Mouse (Mus musculus): ENCODE results near the gene Opa1. TPM values are rescaled to one million over a fixed set of nuclear protein-coding genes. Genes with fewer than 3 reads are reported as not detected.

Gene Opa1
- polyA plus RNA-seq, 1 experiment from 2014 or later, result 55.7 TPM

GRCm38 (mm10) chr16:29560869-29561268 is 18.3 kb upstream of the Opa1 start:
- DNase-seq (ENCODE audit: low spot score) (peak; percentile 25), ATAC-seq (ENCODE audit: insufficient read depth, low FRiP score, low TSS enrichment) (no peak)
- Histone ChIP-seq H3K9ac (ENCODE audit: low read length) (no peak overlapping the region), H3K36me3 (ENCODE audit: control insufficient read depth, insufficient read depth, low read length) (no peaks in the 10 kb centered on the region), H3K4me3 (ENCODE audit: low read depth, low read length) (no peak overlapping the region), H3K4me2 (ENCODE audit: low read depth) (no peak overlapping the region), H3K9me3 (ENCODE audit: control insufficient read depth, low read length) (no peaks in the 10 kb centered on the region), H3K4me1 (ENCODE audit: control insufficient read depth, insufficient read depth, low read length) (no peaks in the 10 kb centered on the region), H3K27me3 (ENCODE audit: control insufficient read depth, insufficient read depth, low read length) (no peaks in the 10 kb centered on the region), H3K27ac (ENCODE audit: low read depth, low read length) (no peak overlapping the region)
- 11% methylated on average over 7 of the region's 7 CpGs for WGBS

- H3K9ac ChIP-seq (ENCODE audit: low read length), result no peak overlapping the region
- no peak overlapping the region for H3K4me2 ChIP-seq (ENCODE audit: low read depth)
- no peaks in the 10 kb centered on the region for H3K9me3 ChIP-seq (ENCODE audit: control insufficient read depth, low read length)
- no peak for DNase-seq (ENCODE audit: low spot score)
- no peak overlapping the region for H3K4me3 ChIP-seq (ENCODE audit: low read depth, low read length)
- no peaks in the 10 kb centered on the region for H3K36me3 ChIP-seq (ENCODE audit: control insufficient read depth, insufficient read depth, low read length)
- H3K27me3 ChIP-seq (ENCODE audit: control insufficient read depth, insufficient read depth, low read length), result no peaks in the 10 kb centered on the region
- H3K27ac ChIP-seq (ENCODE audit: low read depth, low read length), result no peak overlapping the region
- no peak for ATAC-seq (ENCODE audit: insufficient read depth, low FRiP score, low TSS enrichment)
- WGBS, result 78% methylated on average over 4 of the region's 4 CpGs
- no peaks in the 10 kb centered on the region for H3K4me1 ChIP-seq (ENCODE audit: control insufficient read depth, insufficient read depth, low read length)
These were observed 5.1 kb upstream of the Opa1 start for GRCm38 (mm10) chr16:29574013-29574412.

GRCm38 (mm10) chr16:29575620-29576019 is 3.5 kb upstream of the Opa1 start:
- no peaks in the 10 kb centered on the region for H3K36me3 ChIP-seq (ENCODE audit: control insufficient read depth, insufficient read depth, low read length)
- ATAC-seq (ENCODE audit: insufficient read depth, low FRiP score, low TSS enrichment) (no peak), DNase-seq (ENCODE audit: low spot score) (peak; percentile 36)
- no peaks in the 10 kb centered on the region for H3K9me3 ChIP-seq (ENCODE audit: control insufficient read depth, low read length)
- no peak overlapping the region for H3K4me2 ChIP-seq (ENCODE audit: low read depth)
- H3K27ac ChIP-seq (ENCODE audit: low read depth, low read length), result no peak overlapping the region
- peaks cover 5% of the 10 kb centered on the region; the same call in 1 of the 2 replicates for H3K4me1 ChIP-seq (ENCODE audit: control insufficient read depth, insufficient read depth, low read length)
- H3K4me3 ChIP-seq (ENCODE audit: low read depth, low read length), result no peak overlapping the region
- no peak overlapping the region for H3K9ac ChIP-seq (ENCODE audit: low read length)
- no peaks in the 10 kb centered on the region for H3K27me3 ChIP-seq (ENCODE audit: control insufficient read depth, insufficient read depth, low read length)
- 13% methylated on average over 5 of the region's 5 CpGs for WGBS

- Histone ChIP-seq H3K4me1 (ENCODE audit: control insufficient read depth, insufficient read depth, low read length) (peaks cover 5% of the 10 kb centered on the region; the same call in 1 of the 2 replicates), H3K4me2 (ENCODE audit: low read depth) (peak overlapping the region; percentile 95), H3K27me3 (ENCODE audit: control insufficient read depth, insufficient read depth, low read length) (no peaks in the 10 kb centered on the region), H3K9ac (ENCODE audit: low read length) (peak overlapping the region; percentile 96), H3K27ac (ENCODE audit: low read depth, low read length) (no peak overlapping the region), H3K9me3 (ENCODE audit: control insufficient read depth, low read length) (no peaks in the 10 kb centered on the region), H3K36me3 (ENCODE audit: control insufficient read depth, insufficient read depth, low read length) (no peaks in the 10 kb centered on the region), H3K4me3 (ENCODE audit: low read depth, low read length) (peak overlapping the region; percentile 92)
- DNase-seq (ENCODE audit: low spot score), result no peak
- 8% methylated on average over 12 of the region's 12 CpGs for WGBS
- ATAC-seq (ENCODE audit: insufficient read depth, low FRiP score, low TSS enrichment), result no peak; the same call in 1 of the 2 replicates
These were observed 648 bp downstream of the Opa1 start for GRCm38 (mm10) chr16:29579787-29580176.

GRCm38 (mm10) chr16:29592171-29592570 is 13.0 kb downstream of the Opa1 start:
- Histone ChIP-seq H3K36me3 (ENCODE audit: control insufficient read depth, insufficient read depth, low read length) (peaks cover 4% of the 10 kb centered on the region), H3K4me3 (ENCODE audit: low read depth, low read length) (no peak overlapping the region), H3K27me3 (ENCODE audit: control insufficient read depth, insufficient read depth, low read length) (no peaks in the 10 kb centered on the region), H3K4me2 (ENCODE audit: low read depth) (no peak overlapping the region), H3K4me1 (ENCODE audit: control insufficient read depth, insufficient read depth, low read length) (no peaks in the 10 kb centered on the region), H3K9me3 (ENCODE audit: control insufficient read depth, low read length) (no peaks in the 10 kb centered on the region), H3K27ac (ENCODE audit: low read depth, low read length) (no peak overlapping the region), H3K9ac (ENCODE audit: low read length) (no peak overlapping the region)
- WGBS, result 84% methylated on average over 7 of the region's 7 CpGs
- no peak for ATAC-seq (ENCODE audit: insufficient read depth, low FRiP score, low TSS enrichment)
- DNase-seq (ENCODE audit: low spot score), result no peak

GRCm38 (mm10) chr16:29597122-29597521 is 18.0 kb downstream of the Opa1 start:
- H3K36me3 ChIP-seq (ENCODE audit: control insufficient read depth, insufficient read depth, low read length), result no peaks in the 10 kb centered on the region; the same call in 1 of the 2 replicates

GRCm38 (mm10) chr16:29605546-29605945 is 26.4 kb downstream of the Opa1 start:
- H3K4me1 ChIP-seq (ENCODE audit: control insufficient read depth, insufficient read depth, low read length), result no peaks in the 10 kb centered on the region
- H3K27ac ChIP-seq (ENCODE audit: low read depth, low read length), result no peak overlapping the region
- H3K9ac ChIP-seq (ENCODE audit: low read length), result no peak overlapping the region
- DNase-seq (ENCODE audit: low spot score), result no peak
- no peaks in the 10 kb centered on the region for H3K27me3 ChIP-seq (ENCODE audit: control insufficient read depth, insufficient read depth, low read length)
- H3K4me3 ChIP-seq (ENCODE audit: low read depth, low read length), result no peak overlapping the region
- no peaks in the 10 kb centered on the region for H3K9me3 ChIP-seq (ENCODE audit: control insufficient read depth, low read length)
- no peak for ATAC-seq (ENCODE audit: insufficient read depth, low FRiP score, low TSS enrichment)
- H3K36me3 ChIP-seq (ENCODE audit: control insufficient read depth, insufficient read depth, low read length), result peaks cover 7% of the 10 kb centered on the region
- WGBS, result 93% methylated on average over 8 of the region's 8 CpGs
- H3K4me2 ChIP-seq (ENCODE audit: low read depth), result no peak overlapping the region

More at GRCm38 (mm10) chr16:29597122-29597521, 18.0 kb downstream of the Opa1 start:
- ATAC-seq (ENCODE audit: insufficient read depth, low FRiP score, low TSS enrichment) (no peak), DNase-seq (ENCODE audit: low spot score) (no peak)
- Histone ChIP-seq H3K27ac (ENCODE audit: low read depth, low read length) (no peak overlapping the region), H3K4me1 (ENCODE audit: control insufficient read depth, insufficient read depth, low read length) (no peaks in the 10 kb centered on the region), H3K9me3 (ENCODE audit: control insufficient read depth, low read length) (no peaks in the 10 kb centered on the region), H3K27me3 (ENCODE audit: control insufficient read depth, insufficient read depth, low read length) (no peaks in the 10 kb centered on the region), H3K4me2 (ENCODE audit: low read depth) (no peak overlapping the region), H3K9ac (ENCODE audit: low read length) (no peak overlapping the region), H3K4me3 (ENCODE audit: low read depth, low read length) (no peak overlapping the region)
- 89% methylated on average over 4 of the region's 4 CpGs for WGBS

- no peak overlapping the region for H3K4me3 ChIP-seq (ENCODE audit: low read depth, low read length)
- WGBS, result 89% methylated on average over 7 of the region's 7 CpGs
- DNase-seq (ENCODE audit: low spot score) (no peak), ATAC-seq (ENCODE audit: insufficient read depth, low FRiP score, low TSS enrichment) (no peak)
- H3K27me3 ChIP-seq (ENCODE audit: control insufficient read depth, insufficient read depth, low read length), result no peaks in the 10 kb centered on the region
- H3K9ac ChIP-seq (ENCODE audit: low read length), result no peak overlapping the region
- peaks cover 8% of the 10 kb centered on the region for H3K36me3 ChIP-seq (ENCODE audit: control insufficient read depth, insufficient read depth, low read length)
- H3K9me3 ChIP-seq (ENCODE audit: control insufficient read depth, low read length), result no peaks in the 10 kb centered on the region
- no peak overlapping the region for H3K4me2 ChIP-seq (ENCODE audit: low read depth)
- H3K4me1 ChIP-seq (ENCODE audit: control insufficient read depth, insufficient read depth, low read length), result no peaks in the 10 kb centered on the region
- H3K27ac ChIP-seq (ENCODE audit: low read depth, low read length), result no peak overlapping the region
These were observed 28.0 kb downstream of the Opa1 start for GRCm38 (mm10) chr16:29607131-29607530.

GRCm38 (mm10) chr16:29614762-29615161 is 35.6 kb downstream of the Opa1 start:
- Histone ChIP-seq H3K27me3 (ENCODE audit: control insufficient read depth, insufficient read depth, low read length) (no peaks in the 10 kb centered on the region), H3K4me1 (ENCODE audit: control insufficient read depth, insufficient read depth, low read length) (no peaks in the 10 kb centered on the region), H3K4me3 (ENCODE audit: low read depth, low read length) (no peak overlapping the region), H3K4me2 (ENCODE audit: low read depth) (no peak overlapping the region), H3K9ac (ENCODE audit: low read length) (no peak overlapping the region), H3K36me3 (ENCODE audit: control insufficient read depth, insufficient read depth, low read length) (peaks cover 14% of the 10 kb centered on the region), H3K9me3 (ENCODE audit: control insufficient read depth, low read length) (no peaks in the 10 kb centered on the region), H3K27ac (ENCODE audit: low read depth, low read length) (no peak overlapping the region)
- ATAC-seq (ENCODE audit: insufficient read depth, low FRiP score, low TSS enrichment) (no peak), DNase-seq (ENCODE audit: low spot score) (no peak)
- WGBS, result 80% methylated on average over 9 of the region's 9 CpGs
